Mouse (Mus musculus) embryonic facial prominence, embryonic 14.5 days (tissue): Measurements from ENCODE around the gene Cep170b. TPM values are rescaled to one million over a fixed set of nuclear protein-coding genes. Genes with fewer than 3 reads are reported as not detected.
A peak's percentile ranks its signal among the peaks of the same experiment; 100 is the strongest.

ENCODE experiments used
- ATAC-seq: fragments of 200-750 bp; cut with Nextera tagmentation; 2 replicates; pipeline ENCODE4 v1.8.0; 2017; ENCODE audit warnings: low read depth, moderate number of reproducible peaks, moderate TSS enrichment
- DNase-seq: peaks from one replicate; pipeline ENCODE4 v3.0.0-alpha.2; 2015; ENCODE audit warnings: low spot score
- H3K27ac ChIP-seq: fragments of 300-500 bp; sonication (generic); replicated peaks from 2 replicates; pipeline ENCODE4 v1.5.1; 2014; ENCODE audit warnings: low read depth, mild to moderate bottlenecking, low read length, moderate library complexity
- H3K27me3 ChIP-seq: fragments of 300-500 bp; sonication (generic); replicated peaks from 2 replicates; pipeline ENCODE4 v1.6.1; 2014; ENCODE audit warnings: low read length; ENCODE audit not compliant: control insufficient read depth, insufficient read depth
- H3K36me3 ChIP-seq: fragments of 300-500 bp; sonication (generic); 2 replicates; pipeline ENCODE4 v1.6.1; 2014; ENCODE audit warnings: low read length, mixed read lengths; ENCODE audit not compliant: control insufficient read depth, insufficient read depth
- H3K4me1 ChIP-seq: fragments of 300-500 bp; sonication (generic); 2 replicates; pipeline ENCODE4 v1.6.1; 2014; ENCODE audit warnings: antibody characterized with exemption, low read length; ENCODE audit not compliant: control insufficient read depth, insufficient read depth
- H3K4me2 ChIP-seq: fragments of 300-500 bp; sonication (generic); 2 replicates; pipeline ENCODE4 v1.6.1; 2014; ENCODE audit warnings: low read depth, mild to moderate bottlenecking, low read length, moderate library complexity, mixed read lengths
- H3K4me3 ChIP-seq: fragments of 300-500 bp; sonication (generic); 2 replicates; pipeline ENCODE4 v1.5.1; 2014; ENCODE audit warnings: low read depth, mild to moderate bottlenecking, low read length
- H3K9ac ChIP-seq: fragments of 300-500 bp; sonication (generic); 2 replicates; pipeline ENCODE4 v1.6.1; 2014; ENCODE audit warnings: low read depth, mild to moderate bottlenecking, low read length, moderate library complexity, mixed read lengths
- H3K9me3 ChIP-seq: fragments of 300-500 bp; sonication (generic); 2 replicates; pipeline ENCODE4 v1.6.1; 2016; ENCODE audit warnings: low read length; ENCODE audit not compliant: control insufficient read depth
- WGBS: fragments of 180-500 bp; shearing (Covaris S2); extraction: QIAGEN DNeasy Blood & Tissue Kit; methylation state at CpG from one replicate; pipeline ENCODE4 v1.1.7; 2014; 5-methylcytosine and 5-hydroxymethylcytosine counted together
- polyA plus RNA-seq: library from polyadenylated mRNA; unstranded; fragments of >200 nt; fragmentation: Nextera tagmentation; extraction: Ambion mirVana; gene quantifications from 2 replicates; pipeline ENCODE4 v1.2.1, GENCODE M21; 2014

Cep170b gene
- polyA plus RNA-seq, result 13.3 and 14.4 TPM in 2 replicates

DNA sequence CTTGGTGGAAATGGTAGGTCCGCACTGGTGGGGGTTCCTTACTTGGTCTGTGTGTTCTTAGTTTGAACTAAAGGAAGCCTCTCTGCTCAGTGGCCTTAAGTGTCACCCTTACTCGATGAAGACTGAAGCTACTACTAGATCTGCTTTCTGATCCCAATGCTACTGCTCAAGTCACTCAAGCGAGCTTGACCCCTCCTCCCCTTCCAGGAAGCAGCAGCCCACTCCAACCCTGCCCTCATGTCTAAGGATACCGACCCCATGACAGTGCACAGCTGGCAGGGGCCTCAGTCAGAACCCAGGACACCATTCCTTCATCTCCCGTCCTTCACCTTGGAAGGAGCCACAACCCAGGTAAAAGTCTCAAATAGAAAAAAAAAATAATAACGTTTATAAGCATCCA is at the start of gene Cep170b:
TSS of gene Cep170b (plus strand) at position 240 of the 400 bp plus-strand sequence.
- H3K4me3 ChIP-seq, result peak within 1 kb of the TSS; percentile 85
- peak within 1 kb of the TSS; percentile 89; the same call in 1 of the 2 replicates for H3K9ac ChIP-seq
- H3K27me3 ChIP-seq, result 0 out of 2 replicates have a peak, but pooled peaks cover 5% of the 10 kb centered on the region
- peak within 1 kb of the TSS; percentile 82; the same call in 1 of the 2 replicates for H3K27ac ChIP-seq
- peaks cover 24% of the 10 kb centered on the region for H3K4me1 ChIP-seq
- 0 out of 2 replicates have a peak, but pooled peaks cover 5% of the 10 kb centered on the region for H3K36me3 ChIP-seq
- no peak for ATAC-seq
- peak within 1 kb of the TSS; percentile 88 for H3K4me2 ChIP-seq
- no peak for DNase-seq
- 71% methylated on average over 6 of the region's 6 CpGs for WGBS
- H3K9me3 ChIP-seq, result no peaks in the 10 kb centered on the region

DNA sequence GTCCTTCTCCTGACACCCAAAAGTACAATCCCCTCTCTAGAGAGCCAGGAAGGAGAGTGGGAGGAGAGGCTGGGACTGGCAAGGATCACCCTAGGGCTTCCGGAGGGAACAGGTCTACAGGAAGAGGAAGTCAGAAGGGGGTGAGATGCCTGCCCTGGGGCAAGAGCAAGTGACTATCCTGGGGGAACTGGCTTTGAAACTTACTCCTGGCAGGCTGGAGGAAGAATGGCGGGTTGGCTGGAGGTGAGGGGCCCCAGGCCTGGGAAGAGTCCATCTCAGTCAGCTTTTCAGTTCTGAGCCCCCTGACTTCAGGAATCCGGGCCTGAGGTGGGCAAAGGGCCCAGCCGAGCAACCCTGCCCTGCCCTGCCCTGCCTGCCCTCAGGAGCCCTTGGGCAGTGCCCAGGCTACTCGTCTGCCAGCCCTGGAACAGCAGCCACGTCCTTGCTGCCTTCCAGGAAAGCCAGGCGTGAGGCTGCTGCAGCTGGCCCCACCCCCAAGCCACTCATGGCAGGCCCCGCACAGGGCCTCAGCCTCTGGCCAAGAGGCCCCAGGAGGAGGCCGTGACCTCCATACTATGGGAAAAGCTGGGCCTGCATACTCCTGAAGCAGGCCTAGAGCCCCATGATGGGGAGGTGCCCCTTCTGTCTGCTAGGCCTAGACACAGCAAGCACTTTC is 49.4 kb upstream of the Cep170b start:
- peak; percentile 53 for DNase-seq
- H3K27ac ChIP-seq, result no peak overlapping the region
- no peak overlapping the region for H3K4me3 ChIP-seq
- 0 out of 2 replicates have a peak overlapping the region, but pooled peaks have one; percentile 12 for H3K4me2 ChIP-seq
- H3K4me1 ChIP-seq, result peaks cover 34% of the 10 kb centered on the region
- H3K27me3 ChIP-seq, result no peaks in the 10 kb centered on the region
- peaks cover 53% of the 10 kb centered on the region for H3K36me3 ChIP-seq
- no peak overlapping the region for H3K9ac ChIP-seq
- 49% methylated on average over 8 of the region's 9 CpGs for WGBS
- ATAC-seq, result no peak
- H3K9me3 ChIP-seq, result no peaks in the 10 kb centered on the region

- no peak overlapping the region; the same call in 1 of the 2 replicates for H3K9ac ChIP-seq
- peaks cover 34% of the 10 kb centered on the region for H3K4me1 ChIP-seq
- H3K4me3 ChIP-seq, result peak overlapping the region; percentile 98; the same call in 1 of the 2 replicates
- no peak overlapping the region for H3K27ac ChIP-seq
- H3K36me3 ChIP-seq, result peaks cover 44% of the 10 kb centered on the region
- 72% methylated on average over 7 of the region's 7 CpGs for WGBS
- no peak for ATAC-seq
- peak overlapping the region; percentile 94; the same call in 1 of the 2 replicates for H3K4me2 ChIP-seq
- no peaks in the 10 kb centered on the region for H3K27me3 ChIP-seq
- no peak for DNase-seq
- H3K9me3 ChIP-seq, result no peaks in the 10 kb centered on the region
Observed at GRCm38 (mm10) chr12:112671891-112672290, 48.4 kb upstream of the Cep170b start.

DNA sequence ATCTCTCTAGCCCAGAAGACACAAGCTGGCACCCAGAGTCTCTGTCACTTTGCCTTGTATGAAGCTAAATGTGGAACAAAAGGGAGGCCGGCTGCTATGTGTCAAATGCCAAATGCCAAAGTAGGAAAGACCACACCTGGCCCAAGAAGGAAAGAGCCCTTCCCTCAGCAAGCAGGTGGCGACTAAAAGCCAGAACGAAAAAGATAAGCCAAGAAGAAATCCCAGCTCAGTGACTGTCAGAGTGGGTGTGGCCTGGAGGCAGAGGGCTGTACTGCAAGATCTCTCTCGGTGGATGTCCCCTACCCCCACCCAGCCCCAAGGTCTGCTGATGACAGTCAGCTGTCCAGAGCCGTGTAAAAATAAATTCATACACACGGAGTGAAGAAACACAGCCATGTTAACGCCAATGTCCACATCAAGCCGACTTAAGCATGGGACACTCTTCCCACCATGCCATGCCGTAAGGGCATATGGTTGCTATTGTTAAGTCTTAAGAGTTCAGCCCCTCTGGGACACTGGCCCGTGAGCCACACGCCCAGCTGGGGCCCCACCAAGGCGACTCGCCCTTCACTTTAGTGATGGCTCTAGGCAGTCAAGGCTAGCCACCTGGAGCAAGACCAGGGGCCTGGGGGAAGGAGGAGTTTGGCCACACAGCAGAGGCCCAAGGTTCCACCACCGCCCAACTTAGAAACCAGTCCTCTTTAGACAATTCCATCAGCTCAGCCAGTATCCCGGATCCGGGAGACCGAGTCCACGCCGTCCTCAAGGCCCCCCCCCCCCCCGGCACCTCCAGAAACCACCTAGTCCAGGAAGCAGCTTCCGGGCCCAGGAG is 47.3 kb upstream of the Cep170b start:
- 8% methylated on average over 13 of the region's 21 CpGs for WGBS

DNA sequence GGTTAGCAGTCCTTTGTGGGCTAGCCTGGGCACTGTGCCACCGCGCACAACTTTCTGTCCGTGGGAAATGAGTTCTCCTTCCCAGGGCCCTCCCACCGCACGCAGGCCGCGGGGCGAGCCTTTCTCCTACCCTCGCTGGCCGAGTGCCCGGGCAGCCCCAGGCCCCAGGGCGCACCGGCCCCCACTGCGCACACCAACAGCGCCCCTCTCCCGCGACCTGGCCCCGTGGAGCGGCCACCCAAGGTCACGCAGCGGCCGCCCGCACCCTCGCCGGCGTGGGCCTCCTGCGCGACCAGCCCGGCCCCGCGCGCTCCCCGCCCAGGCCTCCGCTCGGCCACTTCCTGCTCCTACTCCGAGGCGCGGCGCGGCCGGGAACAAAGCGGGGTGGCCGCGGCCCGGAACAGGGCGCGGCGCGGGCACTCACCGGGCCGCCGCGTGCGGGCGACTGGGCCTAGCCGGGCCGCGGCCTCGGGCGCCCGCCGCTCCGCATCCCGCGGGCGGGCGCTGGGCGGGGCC is 46.6 kb upstream of the Cep170b start:
- H3K27me3 ChIP-seq, result peaks cover 17% of the 10 kb centered on the region
- DNase-seq (peak; percentile 55), ATAC-seq (peak; percentile 3; the same call in 1 of the 2 replicates)
- H3K9ac ChIP-seq, result peak overlapping the region; percentile 98
- peak overlapping the region; percentile 98 for H3K4me3 ChIP-seq
- peaks cover 34% of the 10 kb centered on the region for H3K4me1 ChIP-seq
- 2% methylated on average over 8 of the region's 68 CpGs for WGBS
- no peaks in the 10 kb centered on the region for H3K9me3 ChIP-seq
- peak overlapping the region; percentile 94 for H3K4me2 ChIP-seq
- H3K27ac ChIP-seq, result peak overlapping the region; percentile 95
- peaks cover 31% of the 10 kb centered on the region for H3K36me3 ChIP-seq

More for the DNA sequence above, 47.3 kb upstream of the Cep170b start:
- peak overlapping the region; percentile 98 for H3K9ac ChIP-seq
- ATAC-seq, result 0 out of 2 replicates have a peak, but pooled peaks have one; percentile 1
- H3K9me3 ChIP-seq, result no peaks in the 10 kb centered on the region
- H3K27me3 ChIP-seq, result peaks cover 10% of the 10 kb centered on the region
- peak overlapping the region; percentile 94 for H3K4me2 ChIP-seq
- H3K27ac ChIP-seq, result peak overlapping the region; percentile 95
- peaks cover 28% of the 10 kb centered on the region for H3K4me1 ChIP-seq
- H3K36me3 ChIP-seq, result peaks cover 37% of the 10 kb centered on the region
- H3K4me3 ChIP-seq, result peak overlapping the region; percentile 98
- peak; percentile 72 for DNase-seq

DNA sequence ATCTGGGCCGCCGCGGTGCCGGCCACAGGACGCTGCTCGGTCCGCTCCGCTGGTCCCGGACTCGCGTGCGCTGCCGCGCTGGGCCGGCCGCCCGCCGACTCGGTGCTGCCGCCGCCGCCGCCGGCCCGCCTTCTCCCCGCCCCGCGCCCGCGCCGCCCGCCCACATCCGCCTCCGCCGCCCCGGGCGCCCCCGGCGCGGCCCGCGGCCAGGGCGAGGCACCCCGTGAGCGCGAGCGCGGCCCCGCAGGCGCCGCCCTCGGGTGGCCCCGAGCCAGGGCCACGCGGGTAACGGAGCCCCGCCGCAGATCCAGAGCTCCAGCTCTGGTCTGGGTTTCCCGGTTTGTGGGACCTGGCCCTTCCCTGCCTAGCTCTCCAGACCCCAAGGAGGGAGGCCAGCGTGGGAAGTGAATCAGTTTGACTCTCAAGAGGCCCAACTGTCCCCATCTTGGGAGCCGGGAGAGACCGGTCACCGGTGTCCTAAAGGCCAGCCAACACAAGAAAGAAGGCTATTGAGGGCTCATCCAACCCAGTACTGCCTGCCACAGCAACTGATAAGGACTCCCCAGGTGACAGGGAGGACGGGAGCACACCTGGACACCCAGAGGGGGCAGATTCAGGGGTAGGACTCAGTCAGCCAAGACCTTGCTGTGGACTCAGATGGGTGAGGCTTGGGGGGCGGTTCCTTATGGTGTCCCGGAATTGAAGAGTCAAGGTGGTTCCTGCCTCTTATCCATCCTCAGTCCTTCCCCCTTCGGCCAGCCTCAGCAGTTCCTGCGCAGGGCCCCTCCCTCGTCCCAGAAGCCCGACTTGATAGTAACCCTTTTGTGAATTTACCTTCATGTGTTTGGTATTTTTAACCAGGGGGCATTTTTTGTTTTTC is 45.9 kb upstream of the Cep170b start, which contains the start of gene Akt1:
TSS of gene Akt1 (minus strand) at position 753 of the 880 bp plus-strand sequence.
- peak within 1 kb of the TSS; percentile 95 for H3K27ac ChIP-seq
- peaks cover 23% of the 10 kb centered on the region for H3K36me3 ChIP-seq
- peak within 1 kb of the TSS; percentile 94 for H3K4me2 ChIP-seq
- peak; percentile 88 for DNase-seq
- WGBS, result 0% methylated on average over 27 of the region's 70 CpGs
- peak; percentile 36; the same call in 1 of the 2 replicates for ATAC-seq
- H3K4me3 ChIP-seq, result peak within 1 kb of the TSS; percentile 98
- H3K9me3 ChIP-seq, result no peaks in the 10 kb centered on the region
- H3K27me3 ChIP-seq, result peaks cover 24% of the 10 kb centered on the region
- H3K4me1 ChIP-seq, result peaks cover 34% of the 10 kb centered on the region
- H3K9ac ChIP-seq, result peak within 1 kb of the TSS; percentile 98

DNA sequence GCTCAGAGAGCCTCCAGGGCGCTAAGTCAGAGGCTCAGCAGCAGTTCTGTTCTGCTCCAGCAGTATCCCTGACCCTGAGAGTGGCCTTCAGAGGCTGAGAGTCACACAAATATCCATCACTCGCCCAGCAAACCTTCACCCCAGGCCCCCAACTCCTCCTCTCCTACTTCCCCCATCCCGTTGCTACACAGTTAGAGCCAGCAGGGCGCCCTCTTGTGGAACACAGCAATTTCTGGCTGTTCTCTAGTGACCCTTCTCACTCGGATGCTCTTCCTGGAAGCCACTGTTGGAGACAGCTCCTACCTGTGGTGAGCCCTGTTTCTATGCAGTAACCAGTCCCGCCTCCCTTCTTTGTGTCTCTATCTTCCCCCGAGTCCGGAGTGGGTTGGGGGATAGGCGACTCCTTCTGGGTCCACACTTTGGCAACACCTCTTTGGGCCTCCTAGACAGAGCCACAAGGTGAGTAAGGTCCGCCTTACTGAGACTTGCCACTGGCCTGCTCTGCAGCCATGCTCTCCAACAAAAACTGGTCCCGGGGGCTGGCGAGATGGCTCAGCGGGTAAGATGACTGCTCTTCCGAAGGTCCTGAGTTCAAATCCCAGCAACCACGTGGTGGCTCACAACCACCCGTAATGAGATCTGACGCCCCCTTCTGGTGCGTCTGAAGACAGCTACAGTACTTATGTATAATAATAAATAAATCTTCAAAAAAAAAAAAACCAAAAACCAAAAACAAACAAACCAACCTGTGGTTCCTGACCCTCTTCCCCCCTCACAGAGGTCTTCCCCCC is 44.8 kb upstream of the Cep170b start:
- Histone ChIP-seq H3K36me3 (peaks cover 13% of the 10 kb centered on the region), H3K9me3 (no peaks in the 10 kb centered on the region), H3K9ac (peak overlapping the region; percentile 50; the same call in 1 of the 2 replicates), H3K4me2 (peak overlapping the region; percentile 94), H3K27me3 (peaks cover 35% of the 10 kb centered on the region), H3K27ac (peak overlapping the region; percentile 95), H3K4me3 (peak overlapping the region; percentile 98), H3K4me1 (peaks cover 34% of the 10 kb centered on the region)
- ATAC-seq (peak; percentile 74), DNase-seq (peak; percentile 94)
- WGBS, result 16% methylated on average over 18 of the region's 18 CpGs
